Comparison of ENCODE assay signal across 13 mouse cellular contexts in the genomic region with DNA sequence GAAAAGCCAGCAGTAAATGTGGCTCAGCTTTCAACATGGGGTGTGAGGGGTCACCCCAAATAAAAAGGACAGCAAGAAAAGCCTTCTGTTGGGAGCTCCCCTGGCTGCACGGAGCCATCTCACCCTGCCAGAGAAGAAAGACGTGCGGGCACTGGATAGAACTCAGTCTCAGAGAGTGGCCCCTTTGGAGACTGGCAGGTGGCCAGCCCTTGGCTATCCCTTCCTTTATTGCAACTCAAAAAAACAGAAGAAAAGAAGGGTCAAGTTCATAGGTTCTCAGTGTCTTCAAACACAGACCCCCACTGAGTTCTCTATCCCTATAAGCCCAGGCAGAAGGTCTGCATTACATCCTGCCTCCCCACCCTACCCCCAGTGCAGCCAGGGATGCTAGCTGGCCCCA.
"Had no signal": no experiment of that assay in that cellular context is flagged by ENCODE, and none has a peak within 500 bp of the region (broad histone marks: within the 10 kb centered on the region; RNA-seq: fewer than 3 reads in every experiment).

No protein-coding gene starts in this region.

- H3K9me3 ChIP-seq: limb, embryonic 12.5 days; liver, embryonic 13.5 days; lung, embryonic 15.5 days; midbrain, embryonic 15.5 days; neural tube, embryonic 12.5 days had no signal

- H3K9ac ChIP-seq: limb, embryonic 12.5 days; liver, embryonic 13.5 days; liver, postnatal 0 days; lung, embryonic 15.5 days; midbrain, embryonic 15.5 days; neural tube, embryonic 12.5 days had no signal

- H3K27ac ChIP-seq: limb, embryonic 12.5 days; liver, embryonic 13.5 days; lung, embryonic 15.5 days; macrophage; midbrain, embryonic 15.5 days; neural tube, embryonic 12.5 days; stomach, postnatal 0 days had no signal

- DNase-seq: kidney, postnatal 25 days; liver; liver, embryonic 13.5 days; liver, postnatal 0 days; lung, postnatal 14 days had no signal

- ATAC-seq: liver, postnatal 0 days; midbrain, embryonic 15.5 days had no signal

- H3K27me3 ChIP-seq: limb, embryonic 12.5 days; liver, embryonic 13.5 days; lung, embryonic 15.5 days; megakaryocyte, embryonic 14.5 days; midbrain, embryonic 15.5 days; neural tube, embryonic 12.5 days had no signal

- H3K4me2 ChIP-seq: limb, embryonic 12.5 days; liver, embryonic 13.5 days; lung, embryonic 15.5 days; midbrain, embryonic 11.5 days; midbrain, embryonic 15.5 days; neural tube, embryonic 12.5 days had no signal

- H3K4me1 ChIP-seq: liver, embryonic 13.5 days; neural tube, embryonic 12.5 days had no signal

- H3K4me3 ChIP-seq: limb, embryonic 12.5 days; liver, embryonic 13.5 days; lung, embryonic 15.5 days; megakaryocyte, embryonic 14.5 days; midbrain, embryonic 15.5 days; neural tube, embryonic 12.5 days had no signal

- H3K36me3 ChIP-seq: limb, embryonic 12.5 days; liver, embryonic 13.5 days; lung, embryonic 15.5 days; midbrain, embryonic 15.5 days; neural tube, embryonic 12.5 days had no signal
